Mouse (Mus musculus) forebrain, embryonic 13.5 days (tissue): ENCODE measurements around the gene Sema4g. TPM values are rescaled to one million over a fixed set of nuclear protein-coding genes. Genes with fewer than 3 reads are reported as not detected.

Experiments
- ATAC-seq: fragments of 200-750 bp; cut with Nextera tagmentation; 2 replicates; pipeline ENCODE4 v1.8.0; 2017
- H3K27ac ChIP-seq: fragments of 300-500 bp; sonication (generic); 2 replicates; pipeline ENCODE4 v1.5.1; 2015; ENCODE audit warnings: inconsistent platforms, mild to moderate bottlenecking, moderate library complexity
- H3K27me3 ChIP-seq: fragments of 300-500 bp; sonication (generic); 2 replicates; pipeline ENCODE4 v1.6.1; 2015; ENCODE audit warnings: mild to moderate bottlenecking, inconsistent platforms
- H3K36me3 ChIP-seq: fragments of 300-500 bp; sonication (generic); 2 replicates; pipeline ENCODE4 v1.6.1; 2015; ENCODE audit warnings: mild to moderate bottlenecking, inconsistent platforms; ENCODE audit not compliant: poor library complexity, severe bottlenecking
- H3K4me1 ChIP-seq: fragments of 300-500 bp; sonication (generic); 2 replicates; pipeline ENCODE4 v1.6.1; 2015; ENCODE audit warnings: inconsistent platforms
- H3K4me2 ChIP-seq: fragments of 300-500 bp; sonication (generic); 2 replicates; pipeline ENCODE4 v1.6.1; 2015; ENCODE audit warnings: inconsistent platforms, mild to moderate bottlenecking, moderate library complexity
- H3K4me3 ChIP-seq: fragments of 300-500 bp; sonication (generic); 2 replicates; pipeline ENCODE4 v1.5.1; 2015; ENCODE audit warnings: mild to moderate bottlenecking, inconsistent platforms
- H3K9ac ChIP-seq: fragments of 300-500 bp; sonication (generic); 2 replicates; pipeline ENCODE4 v1.6.1; 2015; ENCODE audit warnings: mild to moderate bottlenecking, inconsistent platforms
- H3K9me3 ChIP-seq: fragments of 300-500 bp; sonication (generic); replicated peaks from 2 replicates; pipeline ENCODE4 v1.6.1; 2016; ENCODE audit warnings: inconsistent platforms
- WGBS: fragments of 180-500 bp; shearing (Covaris S2); methylation state at CpG from one replicate; pipeline ENCODE4 v1.1.7; 2015; 5-methylcytosine and 5-hydroxymethylcytosine counted together
- polyA plus RNA-seq: library from polyadenylated mRNA; unstranded; fragments of >200 nt; fragmentation: Nextera tagmentation; extraction: Ambion mirVana; gene quantifications from 2 replicates; pipeline ENCODE4 v1.2.1, GENCODE M21; 2015

Sema4g gene
- polyA plus RNA-seq, 1 experiment from 2014 or later, result 9.7 TPM

DNA sequence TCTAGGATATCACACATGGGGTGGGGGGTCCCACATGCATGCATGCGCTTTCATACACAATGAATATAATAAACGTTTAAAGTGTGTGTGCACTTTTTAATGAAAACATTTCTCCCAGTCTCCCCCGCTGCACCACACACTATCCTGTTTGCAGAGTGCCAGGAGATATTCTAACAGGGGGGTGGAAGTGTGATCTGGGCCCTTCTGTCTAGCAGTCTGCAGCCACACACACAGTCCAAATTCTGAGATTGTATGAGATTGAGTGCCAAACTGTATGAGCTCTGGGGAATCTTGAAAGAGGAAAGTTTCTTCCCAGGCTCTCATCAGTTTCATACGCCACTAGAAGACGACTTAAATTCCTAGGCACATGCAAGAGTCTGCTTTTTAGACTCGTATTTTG is 1.1 kb upstream of the Sema4g start:
- no peak overlapping the region for H3K4me2 ChIP-seq
- peaks cover 31% of the 10 kb centered on the region for H3K4me1 ChIP-seq
- H3K36me3 ChIP-seq, result peaks cover 9% of the 10 kb centered on the region; the same call in 1 of the 2 replicates
- WGBS, result 59% methylated on average over 6 of the region's 6 CpGs
- peak; percentile 50; the same call in 1 of the 2 replicates for ATAC-seq
- no peak overlapping the region for H3K9ac ChIP-seq
- no peak overlapping the region for H3K4me3 ChIP-seq
- H3K27me3 ChIP-seq, result no peaks in the 10 kb centered on the region
- no peak overlapping the region for H3K27ac ChIP-seq
- no peaks in the 10 kb centered on the region for H3K9me3 ChIP-seq

DNA sequence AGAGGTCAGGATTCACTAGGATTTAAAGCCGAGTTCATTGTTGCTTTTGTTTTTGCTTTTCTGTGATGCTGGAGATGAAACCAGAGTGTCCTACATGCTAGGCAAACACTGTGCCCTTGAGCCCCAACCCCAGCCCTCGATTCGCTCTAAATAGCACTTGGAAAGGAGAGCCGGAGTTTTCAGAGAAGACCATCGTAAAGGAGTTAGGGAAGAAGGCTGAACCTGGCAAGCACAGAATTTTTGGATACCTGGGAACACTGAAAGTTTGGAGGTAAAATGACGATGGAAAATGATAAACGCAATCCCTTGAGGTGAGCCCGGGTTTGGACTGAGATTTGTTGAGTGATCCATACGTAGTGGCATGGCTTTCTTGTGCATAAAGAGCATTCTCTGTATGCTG is 580 bp upstream of the Sema4g start:
- Histone ChIP-seq H3K36me3 (peaks cover 10% of the 10 kb centered on the region; the same call in 1 of the 2 replicates), H3K9ac (peak overlapping the region; percentile 91), H3K9me3 (no peaks in the 10 kb centered on the region), H3K4me2 (peak overlapping the region; percentile 95), H3K4me1 (peaks cover 31% of the 10 kb centered on the region), H3K27ac (no peak overlapping the region), H3K27me3 (no peaks in the 10 kb centered on the region), H3K4me3 (peak overlapping the region; percentile 78)
- ATAC-seq, result no peak
- WGBS, result 33% methylated on average over 9 of the region's 9 CpGs

DNA sequence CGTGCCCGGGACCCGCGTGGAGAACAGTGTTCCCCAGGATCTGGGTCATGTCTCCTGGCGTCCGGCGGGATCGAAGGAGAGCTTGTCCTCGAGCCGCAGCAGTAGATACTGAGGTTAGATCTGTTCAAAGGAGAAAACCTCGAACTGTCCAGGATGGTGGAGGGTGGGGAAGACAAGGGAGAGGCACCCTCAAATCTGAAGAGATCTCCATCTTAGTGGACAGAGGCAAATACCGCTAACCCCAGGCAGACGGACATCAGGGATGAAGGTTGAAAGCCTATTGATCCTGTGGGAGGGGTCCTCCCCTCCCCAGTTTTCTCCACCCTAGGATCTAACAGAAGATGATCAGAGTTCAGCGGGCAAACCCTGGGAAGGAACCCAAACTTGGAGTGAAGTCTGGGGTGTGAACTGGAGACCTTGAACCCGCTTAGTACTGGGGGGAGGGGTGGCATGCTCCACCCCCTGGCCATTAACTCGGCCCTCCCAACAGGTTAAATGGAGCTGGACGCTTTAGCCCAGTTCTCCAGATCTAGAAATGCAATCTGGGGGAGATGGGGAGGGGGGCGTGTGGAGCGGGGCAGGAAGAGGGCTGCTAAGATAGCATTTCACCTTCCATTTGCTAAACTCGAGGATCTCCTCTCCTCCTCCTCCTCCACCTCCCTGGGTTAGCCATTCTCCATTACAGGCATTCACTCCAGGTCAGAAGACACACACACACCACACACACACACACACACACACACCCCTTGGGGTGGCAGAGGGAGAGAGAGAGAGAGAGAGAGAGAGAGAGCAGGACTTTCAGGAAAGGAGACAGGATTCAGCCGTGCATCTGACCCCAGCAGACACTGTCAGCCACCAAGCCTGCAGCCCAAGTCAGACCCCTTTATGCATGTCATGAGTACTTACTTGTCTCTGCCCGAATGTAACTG is 930 bp downstream of the Sema4g start:
- no peaks in the 10 kb centered on the region for H3K9me3 ChIP-seq
- WGBS, result 6% methylated on average over 22 of the region's 22 CpGs
- no peaks in the 10 kb centered on the region for H3K27me3 ChIP-seq
- peaks cover 31% of the 10 kb centered on the region for H3K4me1 ChIP-seq
- H3K4me3 ChIP-seq, result peak overlapping the region; percentile 78
- peak overlapping the region; percentile 95 for H3K4me2 ChIP-seq
- H3K36me3 ChIP-seq, result peaks cover 8% of the 10 kb centered on the region; the same call in 1 of the 2 replicates
- peak overlapping the region; percentile 91 for H3K9ac ChIP-seq
- peak; percentile 6; the same call in 1 of the 2 replicates for ATAC-seq
- no peak overlapping the region; the same call in 1 of the 2 replicates for H3K27ac ChIP-seq

DNA sequence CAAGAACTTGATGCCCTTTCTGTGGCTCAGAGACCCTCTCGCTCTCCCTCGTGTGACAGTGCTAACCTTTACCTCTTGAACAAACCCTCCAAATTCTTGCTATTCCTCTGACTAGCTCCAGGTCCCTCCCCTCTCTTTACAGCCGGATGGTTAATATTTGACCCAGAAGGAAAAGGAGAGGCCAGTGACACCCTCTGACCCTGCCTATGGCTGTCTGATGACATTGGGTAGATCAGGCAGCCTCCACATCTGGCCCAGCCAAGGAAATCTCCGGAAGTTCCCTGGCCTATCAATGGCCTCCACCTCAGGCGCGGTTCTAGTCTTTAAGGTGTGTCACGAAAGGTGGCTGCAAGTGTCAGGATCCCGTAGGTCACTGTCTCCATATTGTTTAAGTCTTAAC is 2.1 kb downstream of the Sema4g start:
- Histone ChIP-seq H3K27me3 (no peaks in the 10 kb centered on the region), H3K4me3 (no peak overlapping the region), H3K27ac (no peak overlapping the region), H3K4me1 (peaks cover 31% of the 10 kb centered on the region), H3K4me2 (peak overlapping the region; percentile 95; the same call in 1 of the 2 replicates), H3K36me3 (peaks cover 9% of the 10 kb centered on the region; the same call in 1 of the 2 replicates), H3K9me3 (no peaks in the 10 kb centered on the region), H3K9ac (no peak overlapping the region; the same call in 1 of the 2 replicates)
- WGBS, result 86% methylated on average over 8 of the region's 8 CpGs
- no peak for ATAC-seq

DNA sequence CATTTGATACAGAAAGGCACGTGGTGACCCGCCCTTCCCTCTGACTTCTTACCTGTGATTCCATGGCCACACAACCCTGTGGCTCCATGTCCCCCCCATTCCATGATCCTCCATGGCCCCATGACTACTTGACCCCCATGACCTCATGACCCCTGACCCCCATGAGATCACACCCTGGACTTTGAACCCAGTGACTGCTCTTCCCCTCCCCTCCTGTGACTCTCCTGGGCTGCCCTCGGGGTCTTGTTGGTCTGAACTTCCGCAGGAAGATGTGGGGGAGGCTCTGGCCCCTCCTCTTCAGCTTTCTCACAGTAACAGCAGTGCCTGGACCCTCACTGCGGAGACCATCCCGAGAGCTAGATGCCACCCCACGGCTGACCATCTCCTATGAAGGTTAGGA is 3.3 kb downstream of the Sema4g start:
- Histone ChIP-seq H3K27ac (no peak overlapping the region), H3K9ac (no peak overlapping the region), H3K4me3 (no peak overlapping the region), H3K9me3 (no peaks in the 10 kb centered on the region), H3K36me3 (peaks cover 19% of the 10 kb centered on the region), H3K4me1 (peaks cover 31% of the 10 kb centered on the region), H3K27me3 (no peaks in the 10 kb centered on the region), H3K4me2 (no peak overlapping the region)
- 72% methylated on average over 7 of the region's 7 CpGs for WGBS
- no peak for ATAC-seq

DNA sequence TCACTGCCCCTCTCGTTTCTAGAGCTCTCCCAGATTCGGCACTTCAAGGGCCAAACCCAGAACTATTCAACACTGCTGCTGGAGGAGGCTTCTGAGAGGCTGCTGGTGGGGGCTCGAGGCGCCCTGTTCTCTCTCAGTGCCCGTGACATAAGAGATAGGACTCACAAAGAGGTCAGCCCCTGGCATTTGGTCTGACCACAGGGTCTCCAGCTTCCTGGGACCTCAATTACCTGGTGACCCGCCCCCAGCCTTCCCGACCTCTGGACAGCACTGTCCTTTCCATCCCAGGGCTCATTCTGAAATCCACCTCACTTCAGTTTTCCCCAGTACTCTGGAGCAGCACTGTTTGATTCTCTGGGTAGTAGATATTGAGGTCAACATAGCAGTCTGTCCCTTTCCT is 3.8 kb downstream of the Sema4g start:
- H3K4me1 ChIP-seq, result peaks cover 31% of the 10 kb centered on the region
- H3K4me2 ChIP-seq, result no peak overlapping the region
- no peak overlapping the region for H3K4me3 ChIP-seq
- WGBS, result 69% methylated on average over 7 of the region's 7 CpGs
- peaks cover 24% of the 10 kb centered on the region for H3K36me3 ChIP-seq
- ATAC-seq, result no peak
- no peak overlapping the region for H3K27ac ChIP-seq
- H3K27me3 ChIP-seq, result no peaks in the 10 kb centered on the region
- no peak overlapping the region for H3K9ac ChIP-seq
- no peaks in the 10 kb centered on the region for H3K9me3 ChIP-seq

DNA sequence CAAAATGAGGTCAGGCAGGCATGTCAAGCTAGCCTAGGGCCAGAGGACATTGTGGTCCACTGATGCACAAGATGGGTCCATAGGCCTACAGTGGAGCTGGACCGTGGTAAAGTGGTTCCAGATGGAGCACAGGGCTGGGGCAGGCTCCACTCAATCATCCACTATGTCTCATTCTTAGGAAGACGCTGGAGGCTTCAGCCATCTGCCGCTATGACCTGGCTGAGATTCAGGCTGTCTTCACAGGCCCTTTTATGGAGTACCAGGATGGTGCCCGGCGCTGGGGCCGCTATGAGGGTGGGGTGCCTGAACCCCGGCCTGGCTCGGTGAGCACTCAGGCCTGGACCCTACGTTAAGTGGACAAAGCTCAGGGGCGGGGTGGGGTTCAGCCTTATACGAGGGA is 8.9 kb downstream of the Sema4g start:
- no peak overlapping the region for H3K4me3 ChIP-seq
- WGBS, result 90% methylated on average over 11 of the region's 11 CpGs
- H3K36me3 ChIP-seq, result peaks cover 69% of the 10 kb centered on the region
- H3K4me1 ChIP-seq, result no peaks in the 10 kb centered on the region
- no peak overlapping the region for H3K27ac ChIP-seq
- H3K9ac ChIP-seq, result no peak overlapping the region
- H3K9me3 ChIP-seq, result no peaks in the 10 kb centered on the region
- H3K27me3 ChIP-seq, result no peaks in the 10 kb centered on the region
- no peak for ATAC-seq
- no peak overlapping the region for H3K4me2 ChIP-seq

DNA sequence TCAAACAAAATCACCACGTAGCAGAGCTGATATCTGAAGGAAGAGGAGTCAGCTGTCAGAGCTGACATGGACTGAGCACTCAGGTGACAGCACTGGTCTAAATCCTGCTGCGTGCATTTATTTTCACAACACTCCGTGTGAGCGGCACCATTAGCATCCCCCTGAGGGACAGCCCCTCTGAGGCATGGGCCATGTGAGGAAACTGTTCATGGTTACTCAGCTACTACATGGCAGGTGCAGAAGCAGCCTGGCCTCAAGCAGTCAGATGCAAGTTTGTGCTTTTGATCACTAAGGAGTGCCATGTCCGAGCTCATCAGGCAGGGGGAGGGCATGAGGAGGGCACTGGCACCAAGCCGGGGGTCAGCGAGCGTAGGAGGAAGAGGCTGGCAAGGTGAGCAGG is 10.7 kb downstream of the Sema4g start:
- Histone ChIP-seq H3K27ac (no peak overlapping the region), H3K9me3 (no peaks in the 10 kb centered on the region), H3K36me3 (peaks cover 84% of the 10 kb centered on the region), H3K27me3 (no peaks in the 10 kb centered on the region), H3K4me2 (no peak overlapping the region), H3K4me1 (no peaks in the 10 kb centered on the region), H3K9ac (no peak overlapping the region), H3K4me3 (no peak overlapping the region)
- ATAC-seq, result no peak
- 88% methylated on average over 8 of the region's 8 CpGs for WGBS

DNA sequence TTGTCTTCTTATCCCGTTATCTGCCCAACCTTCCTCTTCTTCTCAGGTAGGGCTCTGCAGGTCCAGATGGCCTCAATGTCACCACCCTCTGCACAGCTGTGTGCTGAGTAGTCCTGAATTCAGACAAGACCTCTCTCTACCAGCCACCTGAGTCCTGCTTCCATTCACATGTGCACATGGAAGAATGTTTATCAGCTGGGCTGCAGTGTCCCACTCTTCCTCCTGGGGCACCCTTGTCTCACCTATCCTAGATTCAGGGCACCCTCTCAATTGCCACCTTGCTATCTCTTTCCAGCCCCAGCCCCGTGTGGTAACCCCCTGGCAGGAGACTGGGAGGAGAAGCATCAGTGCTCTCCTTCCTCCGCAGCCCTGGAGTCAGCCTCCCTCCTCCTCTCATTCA is 13.4 kb downstream of the Sema4g start:
- no peak overlapping the region for H3K4me3 ChIP-seq
- WGBS, result 65% methylated on average over 3 of the region's 3 CpGs
- no peak for ATAC-seq
- H3K4me1 ChIP-seq, result peaks cover 18% of the 10 kb centered on the region
- H3K36me3 ChIP-seq, result peaks cover 73% of the 10 kb centered on the region
- H3K4me2 ChIP-seq, result no peak overlapping the region
- no peaks in the 10 kb centered on the region for H3K27me3 ChIP-seq
- H3K9ac ChIP-seq, result no peak overlapping the region
- H3K27ac ChIP-seq, result no peak overlapping the region
- no peaks in the 10 kb centered on the region for H3K9me3 ChIP-seq

DNA sequence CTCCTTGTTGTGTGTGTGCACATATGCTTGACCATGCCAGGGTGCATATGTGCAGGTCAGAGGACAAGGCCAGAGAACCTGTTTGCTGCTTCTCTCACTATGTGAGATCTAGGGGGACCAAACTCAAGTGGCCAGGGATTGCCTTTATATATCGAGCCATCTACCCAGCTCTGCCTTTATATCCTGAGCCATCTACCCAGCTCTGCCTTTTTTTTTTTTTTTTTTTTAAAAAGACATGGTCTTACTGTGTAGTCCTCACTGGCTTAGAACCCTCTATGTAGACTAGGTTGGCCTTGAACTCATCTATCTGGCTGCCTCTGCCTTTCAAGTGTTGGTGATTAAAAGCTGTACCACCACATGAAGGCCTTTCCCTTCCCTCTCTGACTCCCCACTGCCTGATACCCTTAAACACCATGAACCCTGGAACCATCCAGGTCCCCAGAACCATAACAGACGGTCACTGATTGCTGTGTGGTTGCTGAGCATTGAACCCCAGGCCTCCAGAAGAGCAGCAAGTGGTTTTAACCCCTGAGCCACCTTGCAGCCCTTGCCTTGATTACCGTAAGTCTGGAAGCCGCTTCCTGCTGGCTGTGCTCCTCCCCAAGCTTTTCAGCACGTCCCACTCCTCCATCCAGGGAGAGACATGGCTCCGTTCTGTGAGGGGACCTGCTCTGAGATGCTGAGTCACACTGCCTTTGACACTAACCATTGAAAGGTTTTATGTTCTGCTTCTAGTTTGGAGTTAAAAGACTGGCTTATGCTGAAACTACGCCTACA is 15.0 kb downstream of the Sema4g start:
- Histone ChIP-seq H3K9ac (no peak overlapping the region), H3K4me2 (no peak overlapping the region), H3K27me3 (no peaks in the 10 kb centered on the region), H3K27ac (no peak overlapping the region), H3K4me3 (no peak overlapping the region), H3K9me3 (no peaks in the 10 kb centered on the region), H3K4me1 (peaks cover 34% of the 10 kb centered on the region), H3K36me3 (peaks cover 67% of the 10 kb centered on the region)
- no peak for ATAC-seq
- 84% methylated on average over 7 of the region's 7 CpGs for WGBS

DNA sequence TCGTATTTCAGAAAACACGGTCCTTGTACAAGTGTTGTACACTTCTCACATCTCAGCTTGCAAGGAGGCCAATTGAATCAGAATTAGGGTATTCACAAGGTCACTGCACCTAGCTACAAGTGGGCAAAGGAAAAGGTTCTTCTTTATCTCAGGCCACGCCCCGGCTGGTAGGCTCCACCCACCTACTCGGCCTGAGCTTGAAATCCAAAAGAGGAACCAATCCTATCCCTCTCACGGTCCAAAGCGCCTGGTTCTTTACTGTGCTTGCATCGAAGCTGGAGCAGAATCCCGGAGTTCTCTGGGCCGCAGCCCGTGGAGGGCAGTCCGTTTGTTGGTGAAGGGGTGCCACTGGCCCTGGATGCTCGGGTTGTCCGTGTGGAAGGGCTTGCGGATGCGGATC is 16.5 kb downstream of the Sema4g start, which contains the start of gene Twnk:
TSS of gene Twnk (plus strand) at position 220 of the 400 bp plus-strand sequence.
- Histone ChIP-seq H3K4me2 (peak within 1 kb of the TSS; percentile 98), H3K9me3 (no peaks in the 10 kb centered on the region), H3K27me3 (no peaks in the 10 kb centered on the region), H3K4me3 (peak within 1 kb of the TSS; percentile 97), H3K4me1 (peaks cover 36% of the 10 kb centered on the region), H3K27ac (peak within 1 kb of the TSS; percentile 66), H3K36me3 (peaks cover 62% of the 10 kb centered on the region), H3K9ac (peak within 1 kb of the TSS; percentile 86)
- no peak for ATAC-seq
- 10% methylated on average over 16 of the region's 16 CpGs for WGBS
